In genomic region chr4:31319269-31319668, GRCm38 (mm10) we compare ENCODE assay signal across 30 mouse cellular contexts.
DNase-seq lines count a peak whose midpoint lies in the region; ATAC-seq and TF ChIP-seq lines count a peak whose summit lies in the region.
"Had no signal": no experiment of that assay in that cellular context is flagged by ENCODE, and none has a peak within 500 bp of the region (broad histone marks: within the 10 kb centered on the region; RNA-seq: fewer than 3 reads in every experiment).

No protein-coding gene starts in this region.

- no peaks in the 10 kb centered on the region for H3K9me3 ChIP-seq in embryonic facial prominence, embryonic 11.5 days (replicated peaks; ENCODE audit: control insufficient read depth, low read length)
- H3K9me3 ChIP-seq in embryonic facial prominence, embryonic 10.5 days, result no peaks in the 10 kb centered on the region
- no peaks in the 10 kb centered on the region for H3K9me3 ChIP-seq in lung, embryonic 14.5 days (ENCODE audit: low read depth, low read length)
- H3K9me3 ChIP-seq in stomach, embryonic 14.5 days (ENCODE audit: control insufficient read depth, low read depth, low read length), result no peaks in the 10 kb centered on the region
- no peaks in the 10 kb centered on the region for H3K9me3 ChIP-seq in stomach, postnatal 0 days (ENCODE audit: control insufficient read depth, low read length)
- no peaks in the 10 kb centered on the region for H3K9me3 ChIP-seq in limb, embryonic 14.5 days (ENCODE audit: control insufficient read depth, low read length)
- no peaks in the 10 kb centered on the region for H3K9me3 ChIP-seq in heart, embryonic 10.5 days
- H3K9me3 ChIP-seq: embryonic facial prominence, embryonic 12.5 days; embryonic facial prominence, embryonic 15.5 days; forebrain, embryonic 10.5 days; forebrain, embryonic 12.5 days had no signal

- TF ChIP-seq EP300 in stomach, postnatal 0 days (optimal IDR thresholded peaks at IDR 0.05), result no peak

- WGBS in embryonic facial prominence, embryonic 11.5 days, result 31% methylated on average over 6 of the region's 6 CpGs
- 37% methylated on average over 6 of the region's 6 CpGs for WGBS in embryonic facial prominence, embryonic 10.5 days
- 26% methylated on average over 6 of the region's 6 CpGs for WGBS in lung, embryonic 14.5 days
- 32% methylated on average over 6 of the region's 6 CpGs for WGBS in stomach, embryonic 14.5 days
- WGBS in stomach, postnatal 0 days, result 36% methylated on average over 6 of the region's 6 CpGs
- WGBS in limb, embryonic 14.5 days, result 26% methylated on average over 6 of the region's 6 CpGs
- 70% methylated on average over 6 of the region's 6 CpGs for WGBS in heart, embryonic 10.5 days

- peak; percentile 33 for DNase-seq in embryonic facial prominence, embryonic 11.5 days (ENCODE audit: low spot score)
- DNase-seq in embryonic facial prominence, embryonic 10.5 days (ENCODE audit: low spot score), result no peak
- DNase-seq in lung, embryonic 14.5 days, result peak; percentile 50
- no peak for DNase-seq in lung, postnatal 14 days
- DNase-seq in stomach, postnatal 0 days (ENCODE audit: low spot score), result no peak
- DNase-seq in limb, embryonic 14.5 days (ENCODE audit: low spot score), result peak; percentile 10
- DNase-seq in heart, embryonic 10.5 days (ENCODE audit: low spot score), result no peak
- DNase-seq: adrenal gland, adult 2 months; adrenal gland, postnatal 10 days; adrenal gland, postnatal 25 days; B cell, adult 2 months; cerebellum, adult 11 months; cerebellum, adult 18-20 months; cerebellum, adult 8-10 months; cerebellum, adult 9-11 months; cerebellum, postnatal 14 days; cerebellum, postnatal 36 days had no signal

- no peak for ATAC-seq in embryonic facial prominence, embryonic 11.5 days (replicated peaks; ENCODE audit: insufficient number of reproducible peaks, low FRiP score, low TSS enrichment, low read depth)
- ATAC-seq in lung, embryonic 14.5 days (ENCODE audit: insufficient read depth), result peak; percentile 61; the same call in 1 of the 2 replicates
- ATAC-seq in stomach, embryonic 14.5 days (ENCODE audit: insufficient number of reproducible peaks, insufficient read depth, low FRiP score, low read depth), result no peak
- ATAC-seq in stomach, postnatal 0 days (ENCODE audit: low FRiP score, low TSS enrichment), result no peak
- ATAC-seq in limb, embryonic 14.5 days (ENCODE audit: low FRiP score, low read depth), result peak; percentile 63; the same call in 1 of the 2 replicates
- ATAC-seq: activated CD4-positive, CD25-positive, alpha-beta regulatory T cell, adult 4 months; CD4-positive, CD25-positive, alpha-beta regulatory T cell, adult 4 months; forebrain, embryonic 14.5 days; forebrain, embryonic 16.5 days; Patski had no signal

- H3K9ac ChIP-seq in embryonic facial prominence, embryonic 11.5 days (replicated peaks; ENCODE audit: low read length), result no peak overlapping the region
- no peak overlapping the region for H3K9ac ChIP-seq in lung, embryonic 14.5 days
- no peak overlapping the region for H3K9ac ChIP-seq in stomach, embryonic 14.5 days (replicated peaks; ENCODE audit: low read depth, low read length)
- H3K9ac ChIP-seq in stomach, postnatal 0 days (ENCODE audit: low read length), result no peak overlapping the region
- H3K9ac ChIP-seq in limb, embryonic 14.5 days (ENCODE audit: low read depth, low read length, severe bottlenecking), result no peak overlapping the region
- H3K9ac ChIP-seq: embryonic facial prominence, embryonic 12.5 days; embryonic facial prominence, embryonic 15.5 days; forebrain, embryonic 12.5 days had no signal

- no peak for TF ChIP-seq CTCF in lung, embryonic 14.5 days (IDR thresholded peaks at IDR 0.05; ENCODE audit: low read depth)
- TF ChIP-seq CTCF in stomach, postnatal 0 days (IDR thresholded peaks at IDR 0.05; ENCODE audit: low read depth), result no peak

- no peaks in the 10 kb centered on the region for H3K4me1 ChIP-seq in embryonic facial prominence, embryonic 11.5 days (ENCODE audit: control insufficient read depth, insufficient read depth, low read length)
- H3K4me1 ChIP-seq in embryonic facial prominence, embryonic 10.5 days, result peaks cover 19% of the 10 kb centered on the region
- no peaks in the 10 kb centered on the region; the same call in 1 of the 2 replicates for H3K4me1 ChIP-seq in lung, embryonic 14.5 days (ENCODE audit: insufficient read depth)
- 0 out of 2 replicates have a peak, but pooled peaks cover 3% of the 10 kb centered on the region for H3K4me1 ChIP-seq in stomach, embryonic 14.5 days (ENCODE audit: control insufficient read depth, insufficient read depth, low read length)
- H3K4me1 ChIP-seq in stomach, postnatal 0 days (replicated peaks; ENCODE audit: control insufficient read depth, insufficient read depth), result no peaks in the 10 kb centered on the region
- 0 out of 2 replicates have a peak, but pooled peaks cover 8% of the 10 kb centered on the region for H3K4me1 ChIP-seq in limb, embryonic 14.5 days (ENCODE audit: control insufficient read depth, insufficient read depth, low read length)
- no peaks in the 10 kb centered on the region for H3K4me1 ChIP-seq in heart, embryonic 10.5 days
- H3K4me1 ChIP-seq: embryonic facial prominence, embryonic 15.5 days had no signal

- TF ChIP-seq POLR2A in limb, embryonic 14.5 days (IDR thresholded peaks at IDR 0.05; ENCODE audit: borderline replicate concordance, extremely low read depth, insufficient read depth, insufficient read length), result no peak

- no peak overlapping the region for H3K4me3 ChIP-seq in embryonic facial prominence, embryonic 11.5 days (ENCODE audit: low read depth, low read length)
- H3K4me3 ChIP-seq in embryonic facial prominence, embryonic 10.5 days, result no peak overlapping the region
- no peak overlapping the region for H3K4me3 ChIP-seq in lung, embryonic 14.5 days (ENCODE audit: low read depth, low read length)
- H3K4me3 ChIP-seq in stomach, embryonic 14.5 days (ENCODE audit: low read depth, low read length), result no peak overlapping the region
- H3K4me3 ChIP-seq in stomach, postnatal 0 days (ENCODE audit: low read depth, low read length), result no peak overlapping the region
- H3K4me3 ChIP-seq in limb, embryonic 14.5 days (replicated peaks; ENCODE audit: low read length), result no peak overlapping the region
- no peak overlapping the region for H3K4me3 ChIP-seq in heart, embryonic 10.5 days
- H3K4me3 ChIP-seq: embryonic facial prominence, embryonic 12.5 days; embryonic facial prominence, embryonic 15.5 days; erythroblast, embryonic 14.5 days; forebrain, embryonic 10.5 days; forebrain, embryonic 12.5 days had no signal

- H3K4me2 ChIP-seq in embryonic facial prominence, embryonic 11.5 days (ENCODE audit: low read depth, low read length), result no peak overlapping the region
- H3K4me2 ChIP-seq in lung, embryonic 14.5 days, result no peak overlapping the region
- 0 out of 2 replicates have a peak overlapping the region, but pooled peaks have one; percentile 7 for H3K4me2 ChIP-seq in stomach, embryonic 14.5 days (replicated peaks; ENCODE audit: low read depth, low read length)
- no peak overlapping the region for H3K4me2 ChIP-seq in stomach, postnatal 0 days (replicated peaks; ENCODE audit: low read depth)
- H3K4me2 ChIP-seq in limb, embryonic 14.5 days (replicated peaks; ENCODE audit: low read depth, low read length, severe bottlenecking), result no peak overlapping the region
- H3K4me2 ChIP-seq: embryonic facial prominence, embryonic 12.5 days; embryonic facial prominence, embryonic 15.5 days; forebrain, embryonic 12.5 days had no signal

- no peak overlapping the region for H3K27ac ChIP-seq in embryonic facial prominence, embryonic 11.5 days (replicated peaks; ENCODE audit: low read depth, low read length)
- no peak overlapping the region for H3K27ac ChIP-seq in embryonic facial prominence, embryonic 10.5 days (replicated peaks)
- H3K27ac ChIP-seq in lung, embryonic 14.5 days (ENCODE audit: low read depth), result peak overlapping the region; percentile 30; the same call in 1 of the 2 replicates
- H3K27ac ChIP-seq in stomach, embryonic 14.5 days (ENCODE audit: low read length), result no peak overlapping the region
- no peak overlapping the region for H3K27ac ChIP-seq in stomach, postnatal 0 days (replicated peaks)
- H3K27ac ChIP-seq in limb, embryonic 14.5 days (replicated peaks; ENCODE audit: low read depth, low read length), result no peak overlapping the region
- H3K27ac ChIP-seq in heart, embryonic 10.5 days, result no peak overlapping the region
- H3K27ac ChIP-seq: embryonic facial prominence, embryonic 12.5 days; embryonic facial prominence, embryonic 15.5 days; forebrain, embryonic 10.5 days; forebrain, embryonic 12.5 days had no signal

- H3K36me3 ChIP-seq in embryonic facial prominence, embryonic 11.5 days (replicated peaks; ENCODE audit: control insufficient read depth, insufficient read depth, low read depth, low read length), result no peaks in the 10 kb centered on the region
- no peaks in the 10 kb centered on the region for H3K36me3 ChIP-seq in embryonic facial prominence, embryonic 10.5 days (replicated peaks)
- no peaks in the 10 kb centered on the region for H3K36me3 ChIP-seq in lung, embryonic 14.5 days (ENCODE audit: insufficient read depth)
- H3K36me3 ChIP-seq in stomach, embryonic 14.5 days (ENCODE audit: control insufficient read depth, insufficient read depth, low read length), result no peaks in the 10 kb centered on the region
- no peaks in the 10 kb centered on the region for H3K36me3 ChIP-seq in stomach, postnatal 0 days (ENCODE audit: control insufficient read depth, insufficient read depth, low read length)
- H3K36me3 ChIP-seq in limb, embryonic 14.5 days (ENCODE audit: control insufficient read depth, insufficient read depth, low read length), result no peaks in the 10 kb centered on the region
- H3K36me3 ChIP-seq in heart, embryonic 10.5 days, result no peaks in the 10 kb centered on the region
- H3K36me3 ChIP-seq: embryonic facial prominence, embryonic 12.5 days; embryonic facial prominence, embryonic 15.5 days; forebrain, embryonic 10.5 days; forebrain, embryonic 12.5 days; G1E had no signal

- H3K27me3 ChIP-seq in embryonic facial prominence, embryonic 11.5 days (ENCODE audit: control insufficient read depth, insufficient read depth, low read length), result no peaks in the 10 kb centered on the region
- no peaks in the 10 kb centered on the region for H3K27me3 ChIP-seq in embryonic facial prominence, embryonic 10.5 days (replicated peaks; ENCODE audit: low read depth, poor library complexity, severe bottlenecking)
- H3K27me3 ChIP-seq in lung, embryonic 14.5 days (ENCODE audit: insufficient read depth, low read length), result no peaks in the 10 kb centered on the region
- H3K27me3 ChIP-seq in stomach, embryonic 14.5 days (ENCODE audit: control insufficient read depth, insufficient read depth, low read length), result no peaks in the 10 kb centered on the region
- H3K27me3 ChIP-seq in stomach, postnatal 0 days (ENCODE audit: control insufficient read depth, insufficient read depth, low read length), result no peaks in the 10 kb centered on the region
- no peaks in the 10 kb centered on the region for H3K27me3 ChIP-seq in limb, embryonic 14.5 days (ENCODE audit: control insufficient read depth, insufficient read depth, low read length)
- H3K27me3 ChIP-seq in heart, embryonic 10.5 days (ENCODE audit: insufficient read depth, poor library complexity, severe bottlenecking), result no peaks in the 10 kb centered on the region
- H3K27me3 ChIP-seq: CH12.LX; embryonic facial prominence, embryonic 12.5 days; embryonic facial prominence, embryonic 15.5 days; Patski had no signal

Comparison
In these comparisons a context has a peak if more than half of its experiments do, and no peak if none do; other contexts are left out.
1. DNase-seq: peak in embryonic facial prominence, embryonic 11.5 days (single experiment), lung, embryonic 14.5 days (single experiment) and limb, embryonic 14.5 days (single experiment); none in embryonic facial prominence, embryonic 10.5 days (single experiment), lung, postnatal 14 days (single experiment), stomach, postnatal 0 days (single experiment) and heart, embryonic 10.5 days (single experiment).
2. ATAC-seq: peak in lung, embryonic 14.5 days (single experiment) and limb, embryonic 14.5 days (single experiment); none in embryonic facial prominence, embryonic 11.5 days (single experiment), stomach, embryonic 14.5 days (single experiment) and stomach, postnatal 0 days (single experiment).